Mouse (Mus musculus) liver, adult 2 months (tissue): ENCODE measurements at regions not wholly inside any gene's neighbourhood (a gene's known extent, or its start where the extent isn't known, plus 50 kb on each side); places are given as distances from the start of the nearest gene placed in this dataset.
A peak's percentile ranks its signal among the peaks of the same experiment; 100 is the strongest.

Experiments used
- DNase-seq: peaks from one replicate; pipeline ENCODE4 v3.0.0-alpha.2; 2011; ENCODE audit warnings: low read depth, low spot score; ENCODE audit errors: extremely low read depth
- H3K27ac ChIP-seq: fragments of 200-500 bp; replicated peaks from 2 replicates; pipeline ENCODE4 v1.5.1; 2012; ENCODE audit warnings: low read depth, mild to moderate bottlenecking, control low read depth, inconsistent platforms, low read length; ENCODE audit not compliant: insufficient read depth
- H3K27me3 ChIP-seq: fragments of 200-500 bp; 2 replicates; pipeline ENCODE4 v1.6.1; 2012; ENCODE audit warnings: mild to moderate bottlenecking, moderate library complexity, low read length, inconsistent platforms; ENCODE audit not compliant: control insufficient read depth, insufficient read depth
- H3K36me3 ChIP-seq: fragments of 200-500 bp; 2 replicates; pipeline ENCODE4 v1.6.1; 2012; ENCODE audit warnings: low read length, inconsistent platforms; ENCODE audit not compliant: control insufficient read depth, insufficient read depth
- H3K4me1 ChIP-seq: fragments of 200-500 bp; 2 replicates; pipeline ENCODE4 v1.6.1; 2011; ENCODE audit warnings: low read length; ENCODE audit not compliant: control insufficient read depth, insufficient read depth
- H3K4me3 ChIP-seq: fragments of 200-500 bp; 2 replicates; pipeline ENCODE4 v1.5.1; 2011; ENCODE audit warnings: low read depth, mild to moderate bottlenecking, control low read depth, low read length, moderate library complexity; ENCODE audit not compliant: insufficient read depth
- H3K79me2 ChIP-seq: fragments of 200-500 bp; 2 replicates; pipeline ENCODE4 v1.6.1; 2012; ENCODE audit warnings: inconsistent platforms, mild to moderate bottlenecking, low read length, moderate library complexity; ENCODE audit not compliant: control insufficient read depth, insufficient read depth
- H3K9ac ChIP-seq: fragments of 200-500 bp; 2 replicates; pipeline ENCODE4 v1.6.1; 2012; ENCODE audit warnings: low read depth, mild to moderate bottlenecking, control low read depth, inconsistent platforms, low read length
- CTCF ChIP-seq: fragments of 200-500 bp; IDR thresholded peaks from 2 replicates; pipeline ENCODE4 v1.5.1; 2011; ENCODE audit warnings: low read depth, low read length, control low read depth
- POLR2A ChIP-seq: fragments of 200-500 bp; IDR thresholded peaks from 2 replicates; pipeline ENCODE4 v1.6.1; 2011; ENCODE audit warnings: low read length, control low read depth; ENCODE audit not compliant: insufficient read depth; ENCODE audit errors: extremely low read depth
- WGBS: fragments of 180-500 bp; shearing (Covaris S2); methylation state at CpG from one replicate; pipeline ENCODE4 v1.1.7; 2018; 5-methylcytosine and 5-hydroxymethylcytosine counted together

- H3K9ac ChIP-seq, result no peak overlapping the region
- TF ChIP-seq POLR2A (no peak), CTCF (no peak)
- H3K27me3 ChIP-seq, result no peaks in the 10 kb centered on the region
- WGBS, result 96% methylated on average over 4 of the region's 4 CpGs
- no peaks in the 10 kb centered on the region for H3K79me2 ChIP-seq
- no peak overlapping the region for H3K27ac ChIP-seq
- no peaks in the 10 kb centered on the region for H3K36me3 ChIP-seq
- no peaks in the 10 kb centered on the region for H3K4me1 ChIP-seq
- H3K4me3 ChIP-seq, result no peak overlapping the region
- DNase-seq, result no peak
These were observed 75.3 kb upstream of the Sgk1 start for GRCm38 (mm10) chr10:21806716-21807115.

- Histone ChIP-seq H3K4me3 (no peak overlapping the region), H3K79me2 (no peaks in the 10 kb centered on the region), H3K27ac (no peak overlapping the region), H3K27me3 (no peaks in the 10 kb centered on the region), H3K4me1 (no peaks in the 10 kb centered on the region), H3K9ac (no peak overlapping the region), H3K36me3 (no peaks in the 10 kb centered on the region)
- DNase-seq, result no peak
- WGBS, result 90% methylated on average over 3 of the region's 3 CpGs
- no peak for TF ChIP-seq POLR2A
- no peak for TF ChIP-seq CTCF
These were observed 62.3 kb upstream of the Sgk1 start for GRCm38 (mm10) chr10:21819686-21820085.

GRCm38 (mm10) chr10:21821421-21821820 lies 60.6 kb upstream of the Sgk1 start:
- Histone ChIP-seq H3K4me3 (no peak overlapping the region), H3K79me2 (no peaks in the 10 kb centered on the region), H3K4me1 (no peaks in the 10 kb centered on the region), H3K27ac (no peak overlapping the region), H3K9ac (no peak overlapping the region), H3K36me3 (no peaks in the 10 kb centered on the region), H3K27me3 (no peaks in the 10 kb centered on the region)
- 86% methylated on average over 5 of the region's 5 CpGs for WGBS
- TF ChIP-seq CTCF, result no peak
- no peak for TF ChIP-seq POLR2A
- no peak for DNase-seq

- 85% methylated on average over 12 of the region's 12 CpGs for WGBS
- DNase-seq, result no peak
These were observed 57.5 kb upstream of the Sgk1 start for GRCm38 (mm10) chr10:21824418-21825025.

GRCm38 (mm10) chr10:21826793-21827504 lies 55.0 kb upstream of the Sgk1 start:
- no peaks in the 10 kb centered on the region for H3K79me2 ChIP-seq
- no peak overlapping the region for H3K9ac ChIP-seq
- H3K36me3 ChIP-seq, result no peaks in the 10 kb centered on the region
- no peak overlapping the region for H3K27ac ChIP-seq
- peak; percentile 14 for DNase-seq
- H3K4me3 ChIP-seq, result no peak overlapping the region
- no peaks in the 10 kb centered on the region for H3K27me3 ChIP-seq
- WGBS, result 52% methylated on average over 5 of the region's 5 CpGs
- TF ChIP-seq POLR2A, result no peak
- TF ChIP-seq CTCF, result no peak
- no peaks in the 10 kb centered on the region for H3K4me1 ChIP-seq

More at GRCm38 (mm10) chr10:21824418-21825025, 57.5 kb upstream of the Sgk1 start:
- H3K4me3 ChIP-seq, result no peak overlapping the region
- H3K9ac ChIP-seq, result no peak overlapping the region
- H3K4me1 ChIP-seq, result no peaks in the 10 kb centered on the region
- no peak overlapping the region for H3K27ac ChIP-seq
- no peaks in the 10 kb centered on the region for H3K27me3 ChIP-seq
- no peaks in the 10 kb centered on the region for H3K79me2 ChIP-seq
- TF ChIP-seq CTCF (no peak), POLR2A (no peak)
- no peaks in the 10 kb centered on the region for H3K36me3 ChIP-seq

GRCm38 (mm10) chr10:21827505-21827844 lies 54.5 kb upstream of the Sgk1 start:
- TF ChIP-seq CTCF (no peak), POLR2A (no peak)
- WGBS, result 84% methylated on average over 3 of the region's 3 CpGs
- DNase-seq, result peak; percentile 11
- H3K36me3 ChIP-seq, result no peaks in the 10 kb centered on the region
- no peak overlapping the region for H3K9ac ChIP-seq
- H3K79me2 ChIP-seq, result no peaks in the 10 kb centered on the region
- H3K4me3 ChIP-seq, result no peak overlapping the region
- H3K27ac ChIP-seq, result no peak overlapping the region
- H3K27me3 ChIP-seq, result no peaks in the 10 kb centered on the region
- H3K4me1 ChIP-seq, result no peaks in the 10 kb centered on the region
